Mouse (Mus musculus): ENCODE data around the gene Osm. TPM values are rescaled to one million over a fixed set of nuclear protein-coding genes. Genes with fewer than 3 reads are reported as not detected.

Gene Osm
- total RNA-seq, 2 experiments from 2014 or later, result not detected

DNA sequence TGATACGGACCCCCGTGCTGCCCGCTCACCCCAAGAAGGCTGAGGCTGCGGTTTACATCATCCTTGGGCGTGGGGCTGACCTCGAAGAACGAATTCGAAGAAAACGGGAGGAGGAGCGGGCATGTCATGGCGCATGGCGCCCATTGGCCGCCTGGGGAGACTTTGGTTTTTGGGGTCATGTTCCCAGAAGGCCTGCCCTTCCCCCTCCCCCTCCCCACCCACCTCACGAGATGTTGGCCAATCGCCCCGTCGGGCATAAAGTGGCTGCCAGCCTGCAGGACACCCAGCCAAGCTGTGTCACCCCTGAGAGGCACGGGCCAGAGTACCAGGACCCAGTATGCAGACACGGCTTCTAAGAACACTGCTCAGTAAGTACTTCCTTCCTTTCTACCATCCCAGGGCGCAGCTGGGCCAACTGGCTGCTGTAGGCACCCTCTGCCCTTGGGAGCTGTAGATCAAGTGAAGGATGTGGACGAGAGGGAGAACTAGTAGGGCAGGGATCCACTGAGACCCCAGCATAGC, 387 bp downstream of the Osm start:
- intact Hi-C loops (cut with DNase I), result no loop called here
- no peak for DNase-seq

DNA sequence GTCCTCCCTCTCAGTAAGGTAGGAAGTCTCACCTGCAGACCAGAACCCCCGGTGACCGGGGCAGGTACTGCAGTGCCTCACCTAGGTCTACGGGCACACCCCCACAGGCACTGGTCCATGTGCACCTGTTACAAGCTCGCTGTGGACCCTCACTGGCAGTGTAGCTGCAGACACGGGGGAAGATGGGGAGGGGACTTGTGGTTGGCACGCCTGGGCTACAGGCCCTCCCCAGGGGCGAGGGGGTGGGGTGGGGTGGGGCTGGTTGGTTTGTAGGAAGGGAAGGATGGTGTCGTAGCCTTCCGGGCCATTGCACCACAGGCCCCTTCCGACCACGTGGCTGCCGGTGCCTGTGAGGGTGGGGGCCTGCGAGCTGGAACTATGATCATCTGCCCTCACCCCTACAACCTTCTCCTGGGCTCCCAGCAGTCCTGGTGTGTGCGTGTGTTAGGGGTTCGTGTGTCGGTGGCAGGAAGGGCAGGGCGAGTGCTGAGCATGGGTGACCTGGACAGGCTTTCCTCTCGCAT, 1.2 kb downstream of the Osm start:
- intact Hi-C loops (cut with DNase I), result no loop called here
- no peak for DNase-seq

DNA sequence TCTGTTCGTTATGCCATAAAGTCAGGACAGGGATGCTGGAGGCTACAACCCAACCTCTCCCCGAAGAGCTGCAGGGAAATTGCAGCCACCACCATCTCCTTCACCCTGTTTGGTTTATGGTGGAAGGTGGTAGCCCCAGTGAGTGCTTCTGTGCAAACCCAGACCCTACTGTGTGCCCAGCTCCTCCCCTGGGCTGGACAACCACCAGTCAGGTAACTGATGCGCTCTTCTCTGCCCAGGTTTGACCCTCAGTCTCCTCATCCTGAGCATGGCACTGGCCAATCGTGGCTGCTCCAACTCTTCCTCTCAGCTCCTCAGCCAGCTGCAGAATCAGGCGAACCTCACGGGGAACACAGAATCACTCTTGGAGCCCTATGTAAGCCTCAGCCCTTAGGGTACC, 1.9 kb downstream of the Osm start:
- intact Hi-C loops (cut with DNase I), result no loop called here
- no peak for DNase-seq

DNA sequence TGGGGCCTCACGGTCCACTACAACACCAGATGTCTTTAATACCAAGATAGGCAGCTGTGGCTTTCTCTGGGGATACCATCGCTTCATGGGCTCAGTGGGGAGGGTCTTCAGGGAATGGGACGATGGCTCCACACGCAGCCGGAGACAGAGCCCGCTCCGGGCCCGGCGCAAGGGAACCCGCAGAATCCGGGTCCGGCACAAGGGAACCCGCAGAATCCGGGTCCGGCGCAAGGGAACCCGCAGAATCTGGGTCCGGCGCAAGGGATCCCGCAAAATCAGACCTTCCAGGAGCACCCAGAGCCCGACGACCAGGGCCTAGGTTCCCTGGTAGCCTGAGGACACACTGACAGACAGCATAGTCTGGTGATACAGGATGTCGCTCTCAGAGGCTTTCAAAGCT, 3.5 kb downstream of the Osm start:
- DNase-seq, result no peak
- intact Hi-C loops (cut with DNase I), result no loop called here

DNA sequence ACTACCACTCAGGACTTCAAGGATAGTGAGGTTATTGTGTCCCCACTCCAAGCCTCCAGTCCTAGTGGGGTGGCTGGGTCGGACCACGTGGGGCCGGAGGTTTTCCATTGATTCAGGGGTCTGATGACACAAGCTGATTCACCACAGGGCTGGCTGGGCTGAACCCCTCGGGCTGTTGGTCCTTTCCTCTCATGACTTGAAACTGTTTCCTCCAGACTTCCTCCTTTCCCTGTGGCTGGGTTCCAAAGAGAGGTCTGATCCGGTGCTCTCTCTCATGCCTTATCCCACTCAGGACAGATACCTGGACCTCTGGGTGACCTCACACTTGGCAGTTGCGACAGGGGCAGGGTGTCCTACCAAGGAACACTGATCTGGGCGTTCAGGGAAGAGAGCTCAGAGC, 3.9 kb downstream of the Osm start:
- intact Hi-C loops (cut with DNase I), result no loop called here
- DNase-seq, result no peak

DNA sequence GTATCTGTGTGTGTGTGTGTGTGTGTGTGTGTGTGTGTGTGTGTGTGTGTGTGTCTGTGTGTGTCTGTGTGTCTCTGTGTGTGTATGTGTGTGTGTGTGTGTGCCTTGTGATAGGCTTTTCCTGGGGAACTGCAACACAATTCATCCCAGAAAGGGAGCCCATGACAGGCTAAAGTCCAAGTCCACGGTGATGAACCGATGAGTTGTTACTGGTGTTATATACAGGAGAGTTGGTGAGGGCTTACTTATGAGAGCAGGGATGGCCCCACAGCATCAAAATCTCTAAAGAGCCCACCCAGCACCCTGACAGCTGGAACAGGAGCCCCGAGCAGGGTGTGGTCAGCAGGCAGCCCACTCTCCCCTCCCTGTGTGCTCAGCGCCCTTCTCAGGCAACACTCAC, 5.0 kb downstream of the Osm start:
- DNase-seq, result no peak
- intact Hi-C loops (cut with DNase I), result no loop called here

DNA sequence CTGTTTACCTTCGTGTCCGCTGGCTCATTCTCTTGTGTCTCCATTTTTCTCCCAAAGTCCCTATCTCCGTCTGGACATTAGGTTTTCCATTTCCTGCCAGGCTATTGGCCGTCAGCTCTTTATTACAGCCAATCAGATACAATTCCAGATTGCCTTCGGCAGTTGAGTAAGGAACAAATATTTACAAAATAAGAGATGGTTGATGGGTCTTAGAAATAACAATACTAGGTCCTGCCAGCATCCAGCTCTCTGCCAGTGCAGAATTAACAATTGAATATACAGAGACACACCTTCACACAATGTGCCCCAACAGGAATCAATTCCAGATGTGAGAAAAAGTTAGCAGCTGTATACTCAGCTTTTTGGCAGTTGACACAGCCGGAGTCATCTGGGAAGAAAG, 9.9 kb downstream of the Osm start:
- no peak for DNase-seq
- intact Hi-C loops (cut with DNase I), result no loop called here

DNA sequence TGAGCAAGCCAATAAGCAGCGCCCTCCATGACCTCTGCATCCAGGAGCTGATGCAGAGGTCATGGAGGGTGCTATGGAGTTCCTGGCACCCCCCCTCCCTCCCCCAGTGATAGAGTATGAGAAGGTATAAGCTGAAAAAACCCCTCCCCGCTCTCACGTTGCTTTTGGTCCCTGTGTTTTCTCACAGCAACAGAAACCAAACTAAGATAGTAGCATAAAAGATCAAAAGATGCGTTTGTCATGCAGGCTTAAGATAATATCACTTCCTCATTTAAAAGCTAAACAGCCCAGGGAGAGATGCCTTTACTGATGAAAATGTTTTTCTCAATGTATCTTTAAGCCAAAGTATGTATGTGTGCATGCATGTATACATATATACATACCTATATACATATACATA, 10.4 kb downstream of the Osm start:
- intact Hi-C loops (cut with DNase I), result no loop called here
- no peak for DNase-seq

DNA sequence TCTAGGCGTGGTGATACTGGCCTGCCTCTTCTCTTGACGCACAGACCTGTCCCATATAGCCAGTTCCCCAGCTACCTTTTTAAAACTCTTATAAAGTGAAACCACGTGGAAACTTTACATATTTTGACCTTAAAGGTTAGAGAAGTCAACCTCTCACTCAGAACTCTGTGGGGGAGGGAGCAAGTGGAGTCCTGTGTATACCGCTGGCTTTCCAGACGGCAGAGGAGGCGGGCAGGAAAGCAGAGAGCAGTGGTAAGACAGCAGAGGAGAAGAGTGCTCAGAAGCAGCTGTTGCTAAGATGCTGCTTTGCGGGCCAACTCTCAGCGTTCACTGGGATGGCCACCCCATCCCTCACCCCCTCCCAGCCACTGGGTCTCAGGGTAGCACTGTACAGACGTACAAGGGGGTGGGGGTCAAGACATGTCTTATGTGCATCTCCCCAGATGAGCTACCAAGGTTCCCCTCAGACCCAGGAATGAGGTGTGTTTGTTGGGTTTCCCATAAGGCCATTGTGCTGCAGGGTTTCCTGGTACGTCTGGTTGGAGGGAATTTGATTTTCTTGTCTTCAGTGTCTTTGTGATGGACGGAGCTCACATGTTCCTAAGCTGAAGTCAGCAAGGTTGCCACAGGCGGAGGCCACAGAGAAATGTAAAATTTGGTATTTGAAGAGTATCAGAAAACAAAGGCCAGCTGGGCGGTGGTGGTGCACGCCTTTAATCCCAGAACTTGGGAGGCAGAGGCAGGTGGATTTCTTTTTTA, 11.2 kb downstream of the Osm start:
- intact Hi-C loops (cut with DNase I), result no loop called here
- no peak for DNase-seq

DNA sequence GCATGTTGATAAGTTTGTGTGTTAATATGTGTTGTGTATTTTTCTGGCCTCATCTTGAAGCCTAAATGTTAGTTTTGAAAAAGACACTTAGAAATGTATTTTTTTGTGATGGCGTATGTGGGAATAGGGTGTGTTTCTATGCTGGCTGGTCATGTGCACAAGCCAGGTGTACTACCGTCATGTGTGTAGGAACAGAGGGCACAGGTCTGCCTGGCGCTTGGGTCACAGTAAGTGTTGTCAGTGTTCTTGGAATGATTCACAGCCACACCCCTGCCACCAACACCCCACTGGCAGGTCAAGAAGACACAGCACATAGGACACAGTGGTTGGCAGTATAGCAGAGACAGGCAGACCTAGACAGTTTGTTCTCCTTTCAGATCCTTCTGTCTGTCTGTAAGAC, 12.9 kb downstream of the Osm start:
- intact Hi-C loops (cut with DNase I), result no loop called here
- no peak for DNase-seq

DNA sequence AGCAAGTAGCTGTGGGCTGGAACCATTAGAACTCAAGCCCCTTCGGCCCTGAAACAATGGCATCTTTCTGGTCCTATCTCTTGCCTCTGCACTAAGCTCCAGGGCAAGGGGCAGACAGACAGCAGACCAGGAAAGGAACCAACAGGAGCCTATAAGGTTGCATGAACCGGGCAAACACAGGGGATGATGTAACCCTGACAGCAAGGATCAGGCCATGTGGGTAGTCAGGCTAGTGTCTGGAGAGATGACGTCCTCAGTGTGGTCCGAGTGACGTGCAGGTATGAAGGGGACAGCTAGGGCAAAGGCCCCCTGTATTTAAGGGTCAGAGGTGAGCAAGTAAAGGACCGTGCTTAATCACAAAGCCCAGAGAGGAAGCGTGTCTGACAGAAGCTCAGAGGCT, 14.1 kb downstream of the Osm start:
- no peak for DNase-seq
- intact Hi-C loops (cut with DNase I), result no loop called here

DNA sequence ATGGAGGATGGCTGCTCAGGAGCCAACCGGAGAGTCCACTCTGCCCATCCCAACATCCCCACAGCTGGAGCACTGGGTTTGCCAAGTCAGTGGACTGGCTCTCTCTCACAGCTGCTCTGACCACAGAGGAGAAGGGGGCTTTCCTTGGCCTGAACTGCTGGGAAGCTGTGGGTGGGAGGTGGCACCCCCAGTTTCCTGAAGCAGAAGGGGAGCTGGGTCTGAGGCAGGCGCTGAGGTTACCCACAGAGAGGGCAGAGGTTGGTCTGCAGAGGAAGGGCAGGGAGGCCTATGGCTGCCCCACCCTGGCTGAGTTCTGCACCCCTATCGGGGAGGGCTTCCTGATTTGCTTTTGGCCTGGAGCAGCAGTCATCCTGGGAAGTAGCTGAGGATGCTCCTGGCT, 15.2 kb downstream of the Osm start:
- no peak for DNase-seq
- intact Hi-C loops (cut with DNase I), result no loop called here

DNA sequence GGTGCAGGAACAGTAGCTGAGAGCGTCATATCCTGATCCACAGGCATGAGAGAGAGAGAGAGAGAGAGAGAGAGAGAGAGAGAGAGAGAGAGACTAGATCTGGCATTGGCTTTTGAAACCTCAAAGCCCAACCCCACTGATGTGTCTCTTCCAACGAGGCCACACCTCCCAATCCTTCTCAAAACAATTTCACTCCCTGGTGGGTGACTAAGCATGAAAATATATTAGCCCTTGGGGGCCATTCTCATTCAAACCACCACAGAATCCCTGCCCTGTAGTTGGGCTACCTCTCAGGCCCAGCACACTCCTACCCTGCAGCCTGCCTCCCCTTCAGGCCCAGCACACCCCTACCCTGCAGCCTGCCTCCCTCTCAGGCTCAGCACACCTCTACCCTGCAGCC, 16.7 kb downstream of the Osm start:
- intact Hi-C loops (cut with DNase I), result no loop called here
- DNase-seq, result no peak

DNA sequence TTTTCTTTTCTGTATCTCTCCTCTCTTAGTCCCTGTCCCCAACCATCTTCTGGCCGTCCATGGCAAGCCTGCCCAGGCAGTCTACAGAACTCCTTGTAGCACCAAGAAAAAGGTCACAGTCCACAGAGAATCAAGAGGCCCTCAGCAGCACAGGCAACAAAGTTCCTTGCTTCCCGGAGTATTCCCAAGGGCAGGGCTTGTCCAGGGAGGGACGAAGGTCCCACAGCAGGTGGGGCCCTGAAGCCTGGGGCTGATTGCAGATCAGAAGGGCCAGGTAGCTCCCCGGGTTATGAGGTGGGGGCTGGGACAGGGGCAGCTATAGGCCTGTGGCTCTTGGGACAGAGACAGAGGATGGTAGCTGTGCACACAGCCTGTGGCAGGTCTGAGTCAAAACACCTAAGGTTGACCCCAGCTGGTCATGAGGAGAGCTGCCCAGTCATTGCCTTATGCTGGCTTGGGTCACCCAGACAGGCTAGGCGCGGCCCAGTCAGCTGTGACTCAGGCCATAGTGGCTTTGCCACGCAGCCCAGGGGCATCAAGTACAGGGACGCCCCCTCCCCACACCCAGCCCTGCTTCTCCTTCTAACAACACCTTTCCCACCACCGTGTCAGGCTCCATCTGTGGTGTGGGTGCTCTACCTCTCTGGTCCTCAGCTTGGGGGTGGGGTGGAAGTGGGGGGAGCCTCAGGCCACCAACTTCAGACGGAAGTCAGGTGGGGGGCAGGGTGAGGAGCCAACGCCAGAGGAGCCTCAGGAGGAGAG, 20.8 kb downstream of the Osm start, which contains the start of gene Lif:
Lif (plus strand) TSS at position 712 of the 762 bp plus-strand sequence.
- no peak for DNase-seq

DNA sequence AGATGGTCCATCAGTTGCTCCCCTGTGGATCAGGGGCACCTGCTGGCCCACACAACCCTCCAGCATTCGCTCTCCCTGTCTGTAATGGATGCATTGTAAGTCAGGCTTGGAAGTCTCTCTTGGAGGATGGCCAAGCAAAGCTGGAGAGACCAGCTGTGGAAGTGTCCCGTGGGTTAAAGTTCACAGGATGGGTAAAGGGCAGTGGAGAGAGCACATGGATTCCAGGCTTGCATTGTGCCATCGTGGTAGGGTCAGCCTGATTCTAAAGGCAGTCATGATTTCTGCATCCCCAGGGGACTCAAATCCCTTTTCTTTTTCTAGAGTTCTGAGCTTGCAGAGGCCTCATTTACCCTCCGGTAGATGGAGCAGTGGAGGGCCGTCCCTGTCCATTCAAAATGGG, 21.5 kb downstream of the Osm start:
- intact Hi-C loops (cut with DNase I), result loop anchor here (1.0 kb wide), 1 partner anchor 37 kb away; no protein-coding TSS in a partner anchor
- no peak for DNase-seq

More for the DNA sequence above, 20.8 kb downstream of the Osm start, which contains the start of gene Lif:
- intact Hi-C loops (cut with DNase I), result no loop called here

DNA sequence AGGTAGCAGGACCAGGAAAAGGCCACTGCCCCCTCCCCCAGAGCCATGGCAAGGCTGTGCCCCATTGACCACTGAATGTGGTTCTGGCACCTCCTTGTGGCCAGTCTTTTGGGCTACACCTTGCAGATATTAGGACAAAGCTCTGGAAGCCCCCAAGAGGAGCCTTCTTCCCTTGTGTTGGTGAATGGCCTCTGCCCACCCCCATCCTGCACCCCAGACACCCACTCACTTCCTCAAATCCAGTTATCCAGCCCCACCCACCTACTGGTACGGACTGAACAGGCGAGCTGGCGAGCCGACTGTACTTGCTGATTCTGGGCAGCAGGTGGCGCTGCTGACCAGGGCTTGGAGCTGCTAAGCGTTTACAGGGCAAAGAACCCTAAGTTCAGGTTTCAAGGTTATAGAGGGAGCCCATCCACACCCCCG, 22.4 kb downstream of the Osm start:
- peak; percentile 87 to 92 for DNase-seq
- intact Hi-C loops (cut with DNase I), result loop anchor here (1.0 kb wide), 2 partner anchors 38 to 164 kb away; no protein-coding TSS in a partner anchor

DNA sequence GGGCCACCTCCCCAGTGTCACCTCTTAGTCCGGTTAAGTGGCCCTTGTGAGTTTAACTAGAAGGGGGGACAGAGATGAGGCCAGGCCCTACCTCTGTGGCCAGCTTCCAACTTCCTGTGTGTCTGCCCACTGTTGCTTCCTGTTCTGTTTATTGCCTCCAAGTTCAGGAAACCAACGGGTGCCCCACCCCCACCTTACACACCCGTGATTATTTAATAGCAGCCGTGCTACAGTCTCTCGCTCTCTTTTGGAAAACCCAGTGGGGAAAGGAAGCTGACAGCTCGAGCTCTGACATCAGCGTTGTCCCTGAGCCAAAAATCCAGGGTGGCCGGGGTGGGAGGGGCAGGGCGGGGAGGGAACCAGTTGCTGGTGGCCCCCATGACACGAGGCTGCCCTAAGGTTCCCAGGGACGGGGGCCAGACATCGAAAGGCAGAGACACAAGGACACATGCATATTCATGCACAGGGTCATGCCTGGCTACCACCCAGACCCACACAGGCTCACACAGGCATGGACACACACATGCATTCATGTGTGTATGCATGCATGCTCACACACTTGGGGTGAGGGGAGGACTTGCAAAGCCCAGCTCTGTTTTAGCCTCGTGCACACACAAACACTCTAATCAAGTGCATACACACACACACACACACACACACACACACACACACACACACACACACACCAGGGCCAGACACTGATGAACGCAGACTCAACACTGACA, 24.4 kb downstream of the Osm start:
- intact Hi-C loops (cut with DNase I), result loop anchor here (10.0 kb wide), 1 partner anchor 444 kb away; the partner anchor contains the start of genes Uqcr10 and Zmat5
- DNase-seq, result peak; percentile 67 to 78

DNA sequence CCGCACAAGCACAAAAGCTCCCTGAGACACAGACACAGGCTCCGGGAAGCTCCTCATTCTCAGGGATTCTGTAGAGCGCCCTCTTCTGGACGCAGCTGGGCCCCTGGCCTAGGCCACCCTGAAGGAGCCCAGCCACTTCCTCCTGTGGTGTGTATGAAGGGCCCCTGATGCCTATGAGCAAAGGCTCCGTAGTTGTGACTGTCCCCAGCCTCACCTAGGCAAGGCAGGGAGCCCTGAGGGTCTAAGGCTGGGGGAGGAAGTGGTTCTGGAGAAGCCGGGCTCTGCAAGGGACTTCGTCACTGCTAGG, 24.9 kb downstream of the Osm start:
- peak; percentile 68 to 78 for DNase-seq
- intact Hi-C loops (cut with DNase I), result loop anchor here (10.0 kb wide), 1 partner anchor 444 kb away; the partner anchor contains the start of genes Uqcr10 and Zmat5

DNA sequence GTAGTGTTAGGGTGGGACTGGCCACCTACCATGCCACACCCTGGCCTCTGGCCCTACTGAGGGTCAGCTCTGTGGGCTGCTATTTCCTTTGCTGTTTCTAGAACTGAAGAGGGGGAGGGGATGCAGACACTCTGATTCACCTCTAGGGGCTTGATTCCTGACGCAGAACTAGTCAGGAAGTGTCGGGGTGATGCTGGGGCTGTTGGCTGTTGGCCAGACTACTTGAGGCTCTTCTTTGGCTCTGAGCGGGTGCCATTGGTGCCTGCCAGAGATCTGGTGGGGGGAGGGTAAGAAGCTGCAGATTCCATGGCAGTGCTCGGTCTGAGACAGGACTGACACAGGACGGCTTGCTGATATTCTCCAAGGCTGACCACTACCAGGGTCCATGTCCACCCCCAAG, 25.7 kb downstream of the Osm start:
- intact Hi-C loops (cut with DNase I), result loop anchor here (10.0 kb wide), 1 partner anchor 443 kb away; the partner anchor contains the start of genes Uqcr10 and Zmat5
- DNase-seq, result peak; percentile 66 to 81

DNA sequence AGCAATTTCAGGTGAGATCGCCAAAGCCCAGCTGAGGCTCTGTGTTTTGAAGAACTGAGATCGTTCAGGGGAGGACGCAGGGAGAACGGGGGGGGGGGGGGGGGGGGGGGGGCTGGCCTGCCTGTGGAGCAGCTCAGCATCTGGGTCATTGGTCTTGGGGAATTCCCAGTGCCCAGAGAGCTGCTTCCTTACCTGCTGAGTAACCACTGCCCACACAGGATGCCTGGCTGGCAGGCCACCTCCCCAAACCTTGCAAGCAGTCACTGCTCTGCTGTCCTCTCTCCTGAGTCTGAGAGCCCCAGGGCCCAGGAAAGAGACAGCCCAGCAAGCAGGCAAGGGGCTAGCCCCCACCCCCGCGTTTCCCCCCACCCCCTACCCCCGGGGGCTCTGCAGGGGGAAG, 26.6 kb downstream of the Osm start:
- intact Hi-C loops (cut with DNase I), result loop anchor here (10.0 kb wide), 1 partner anchor 442 kb away; the partner anchor contains the start of genes Uqcr10 and Zmat5
- DNase-seq, result no peak

DNA sequence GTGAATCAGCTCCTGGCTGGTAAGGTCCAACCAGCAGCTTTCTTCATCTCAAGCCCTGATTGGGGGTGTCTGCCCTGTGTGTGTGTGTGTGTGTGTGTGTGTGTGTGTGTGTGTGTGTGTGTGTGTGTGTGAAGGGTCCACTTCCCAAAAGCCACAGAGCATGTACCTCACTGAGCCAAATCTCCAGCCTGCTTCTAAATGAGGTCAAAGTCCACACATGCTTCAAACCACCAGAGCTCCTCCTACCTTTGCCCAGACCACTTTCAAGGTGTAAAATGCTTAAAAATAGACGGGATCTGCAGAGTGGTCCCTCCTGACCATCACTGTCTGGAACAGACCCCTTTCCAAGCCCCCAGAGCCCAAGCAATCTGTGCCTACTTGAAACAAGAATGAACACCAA, 27.1 kb downstream of the Osm start:
- intact Hi-C loops (cut with DNase I), result loop anchor here (10.0 kb wide), 1 partner anchor 442 kb away; the partner anchor contains the start of genes Uqcr10 and Zmat5
- DNase-seq, result no peak

All from heart, postnatal 10 days (tissue).